ENCODE assay signal across 17 mouse cellular contexts in the genomic region with DNA sequence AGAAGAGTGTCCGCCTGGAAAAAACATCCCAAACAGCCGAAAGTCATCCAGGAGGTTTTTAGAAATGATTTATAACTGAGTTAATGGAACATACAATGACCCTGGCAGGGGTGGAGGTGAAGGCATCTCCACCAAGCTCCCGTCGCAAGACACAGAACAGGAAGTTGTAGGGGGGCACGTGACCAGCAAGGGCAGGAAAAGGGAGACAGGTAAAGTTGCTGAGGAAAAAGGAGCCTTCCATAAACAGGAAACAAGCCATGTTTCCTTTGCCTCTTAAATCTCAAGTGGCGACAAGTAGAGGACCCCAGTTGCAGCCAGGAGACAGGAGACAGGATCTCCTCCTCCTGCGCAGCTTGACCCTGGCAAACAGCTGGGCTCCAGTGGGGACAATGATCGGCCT. TPM values are rescaled to one million over a fixed set of nuclear protein-coding genes. Genes with fewer than 3 reads are reported as not detected.
DNase-seq lines count a peak whose midpoint lies in the region; ATAC-seq and TF ChIP-seq lines count a peak whose summit lies in the region.
"Had no signal": no experiment of that assay in that cellular context is flagged by ENCODE, and none has a peak within 500 bp of the region (broad histone marks: within the 10 kb centered on the region; RNA-seq: fewer than 3 reads in every experiment).

No protein-coding gene starts in this region.

- no peak for ATAC-seq in lung, embryonic 14.5 days (ENCODE audit: insufficient read depth)
- ATAC-seq: activated CD4-positive, CD25-positive, alpha-beta regulatory T cell, adult 4 months; midbrain, embryonic 16.5 days had no signal

- H3K27ac ChIP-seq in lung, embryonic 14.5 days (ENCODE audit: low read depth), result peak overlapping the region; percentile 24; the same call in 1 of the 2 replicates
- H3K27ac ChIP-seq: hindbrain, embryonic 13.5 days; stomach, embryonic 15.5 days had no signal

- no peak overlapping the region for H3K4me3 ChIP-seq in lung, embryonic 14.5 days (ENCODE audit: low read depth, low read length)
- no peak overlapping the region for H3K4me3 ChIP-seq in lung, adult 2 months (replicated peaks; ENCODE audit: extremely low read depth, low read depth, low read length)
- H3K4me3 ChIP-seq: hindbrain, embryonic 13.5 days; stomach, embryonic 15.5 days had no signal

- no peaks in the 10 kb centered on the region for H3K9me3 ChIP-seq in lung, embryonic 14.5 days (ENCODE audit: low read depth, low read length)
- H3K9me3 ChIP-seq: hindbrain, embryonic 13.5 days; stomach, embryonic 15.5 days had no signal

- H3K9ac ChIP-seq in lung, embryonic 14.5 days, result no peak overlapping the region
- H3K9ac ChIP-seq: hindbrain, embryonic 13.5 days; stomach, embryonic 15.5 days had no signal

- peak; percentile 53 to 74 for DNase-seq in adrenal gland, adult (ENCODE audit: inconsistent age in 2 of 2, low spot score in 1 of 2)
- no peak for DNase-seq in adrenal gland, adult 18-20 months (ENCODE audit: low spot score in 2 of 2)
- DNase-seq in lung, embryonic 14.5 days, result peak; percentile 40
- DNase-seq in lung, adult 2 months, result no peak
- DNase-seq in kidney, adult 11 months, result peak; percentile 69
- peak; percentile 72 for DNase-seq in kidney, postnatal 14 days
- no peak for DNase-seq in left cerebral cortex, adult 8-10 months (ENCODE audit: low spot score in 2 of 2)
- no peak for DNase-seq in left cerebral cortex, adult 11 months (ENCODE audit: low spot score)
- DNase-seq: cerebellum, postnatal 25 days; liver; right cerebral cortex, postnatal 4 days; thymus, postnatal 25 days had no signal

- TF ChIP-seq CTCF in lung, embryonic 14.5 days (IDR thresholded peaks at IDR 0.05; ENCODE audit: low read depth), result no peak
- no peak for TF ChIP-seq CTCF in lung, adult 2 months (IDR thresholded peaks at IDR 0.05; ENCODE audit: insufficient read depth, low read length)

- TF ChIP-seq POLR2A in lung, adult 2 months (IDR thresholded peaks at IDR 0.05; ENCODE audit: borderline replicate concordance, extremely low read depth, low read depth, low read length), result no peak

- no peaks in the 10 kb centered on the region for H3K27me3 ChIP-seq in lung, embryonic 14.5 days (ENCODE audit: insufficient read depth, low read length)
- H3K27me3 ChIP-seq: CH12.LX; hindbrain, embryonic 13.5 days; stomach, embryonic 15.5 days had no signal

- no peaks in the 10 kb centered on the region for H3K36me3 ChIP-seq in lung, embryonic 14.5 days (ENCODE audit: insufficient read depth)
- H3K36me3 ChIP-seq: hindbrain, embryonic 13.5 days; stomach, embryonic 15.5 days had no signal

- no peaks in the 10 kb centered on the region for H3K4me1 ChIP-seq in lung, embryonic 14.5 days (ENCODE audit: insufficient read depth)
- H3K4me1 ChIP-seq in lung, adult 2 months (ENCODE audit: control insufficient read depth, insufficient read depth, low read length), result peaks cover 5% of the 10 kb centered on the region
- H3K4me1 ChIP-seq: hindbrain, embryonic 13.5 days; stomach, embryonic 15.5 days had no signal

- 37% methylated on average over 8 of the region's 8 CpGs for WGBS in lung, embryonic 14.5 days
- 35% methylated on average over 8 of the region's 8 CpGs for WGBS in lung, adult 2 months

- H3K4me2 ChIP-seq in lung, embryonic 14.5 days, result peak overlapping the region; percentile 29; the same call in 1 of the 2 replicates
- H3K4me2 ChIP-seq: hindbrain, embryonic 13.5 days; stomach, embryonic 15.5 days had no signal

RNA-seq across cellular contexts. Expression of gene Kdr, which starts 37.8 kb away (rescaled TPM):
- total RNA-seq in adrenal gland, adult 18-20 months (2021), result 10 to 100 TPM; 66.7 to 67.5 TPM
- 61.2 and 62.0 TPM in 2 replicates for polyA plus RNA-seq in lung, embryonic 14.5 days (2014; fragmentation: Nextera tagmentation; extraction: Ambion mirVana)
- polyA plus RNA-seq in lung, adult 2 months (2012; rRNA removed), result 71.7 and 106 TPM in 2 replicates
- 1 to 10 TPM; 5.3 to 6.4 (median 5.9) TPM for total RNA-seq in left cerebral cortex, adult 8-10 months (2022)
- total RNA-seq: CH12.LX had no signal

Comparison
In these comparisons a context has a peak if more than half of its experiments do, and no peak if none do; other contexts are left out.
1. DNase-seq: peak in adrenal gland, adult (2 of 2), lung, embryonic 14.5 days (single experiment), kidney, adult 11 months (single experiment) and kidney, postnatal 14 days (single experiment); none in adrenal gland, adult 18-20 months (0 of 2), lung, adult 2 months (single experiment), left cerebral cortex, adult 8-10 months (0 of 2) and left cerebral cortex, adult 11 months (single experiment).
2. RNA of gene Kdr, which starts 37.8 kb away (total RNA-seq): 66.7 to 67.5 TPM in adrenal gland, adult 18-20 months; 5.3 to 6.4 TPM in left cerebral cortex, adult 8-10 months; every median in the first group is over 4 times any median in the second.